Mouse (Mus musculus) liver (tissue): ENCODE results near the gene Glra1.
"Not testable (repeated sequence)": the region's sequence is repeated elsewhere in the genome, so short reads cannot be mapped to it uniquely, and the experiment has no call there.

Source experiments
- DNase-seq: peaks from one replicate; pipeline ENCODE4 v3.0.0-alpha.2; 2020; ENCODE audit warnings: mixed read lengths

Glra1 gene

DNA sequence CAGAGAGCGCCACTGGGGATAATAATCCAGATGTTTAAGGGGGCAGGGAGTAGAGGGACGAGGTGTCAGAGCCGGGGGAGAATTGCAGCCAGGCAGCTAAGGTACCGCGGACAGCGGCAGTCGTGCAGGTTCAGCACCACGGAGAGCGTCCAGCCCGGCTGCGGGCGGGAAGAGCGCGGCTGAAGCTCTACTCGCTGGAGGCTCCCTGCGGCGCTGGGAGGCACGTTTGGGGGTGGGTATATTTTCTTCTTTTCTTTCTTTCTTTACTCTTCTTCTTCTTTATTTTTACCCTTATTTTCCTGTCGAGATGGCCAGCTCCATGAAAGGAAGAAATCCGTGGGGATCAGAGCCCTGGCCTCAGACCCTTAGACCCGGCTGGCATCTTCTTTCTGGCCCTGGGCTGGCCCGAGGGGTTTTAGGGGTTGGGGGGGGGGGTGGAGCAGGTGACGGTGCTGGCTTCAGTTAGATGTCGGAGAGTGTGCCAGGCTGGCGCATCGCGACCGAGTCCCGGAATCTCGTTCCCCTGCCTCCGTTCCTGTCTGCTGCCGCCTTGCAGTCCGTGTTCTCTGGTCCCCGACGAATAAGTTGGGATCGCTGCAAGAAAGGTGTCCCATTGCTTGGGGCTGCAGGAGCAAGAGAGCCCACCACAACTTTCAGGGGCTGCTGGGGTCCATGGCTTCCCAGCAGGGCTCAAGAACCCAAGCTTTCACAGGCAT lies at the start of gene Glra1:
Gene Glra1, minus strand, starts transcription at position 391 of the 716 bp plus-strand sequence.
- DNase-seq: peak; percentile 68

DNA sequence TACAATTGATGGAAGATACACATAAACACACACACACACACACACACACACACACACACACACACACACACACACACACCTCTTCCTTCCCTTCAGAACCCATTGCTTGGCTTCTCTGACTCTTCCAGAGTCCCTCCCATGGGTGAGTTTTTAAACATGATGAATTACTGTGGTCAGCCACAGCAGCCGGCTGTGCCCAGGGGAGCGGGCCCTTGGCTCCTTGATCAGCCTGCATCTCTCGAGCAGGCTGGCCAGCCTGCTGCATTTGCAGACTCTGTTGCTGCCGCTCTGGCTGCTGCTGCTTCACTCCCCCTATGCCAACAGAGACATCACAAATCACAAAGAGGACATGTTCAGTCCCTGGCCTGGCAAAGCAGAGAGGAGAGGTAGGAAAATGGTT lies 29.0 kb upstream of the Glra1 start:
- DNase-seq: no peak

DNA sequence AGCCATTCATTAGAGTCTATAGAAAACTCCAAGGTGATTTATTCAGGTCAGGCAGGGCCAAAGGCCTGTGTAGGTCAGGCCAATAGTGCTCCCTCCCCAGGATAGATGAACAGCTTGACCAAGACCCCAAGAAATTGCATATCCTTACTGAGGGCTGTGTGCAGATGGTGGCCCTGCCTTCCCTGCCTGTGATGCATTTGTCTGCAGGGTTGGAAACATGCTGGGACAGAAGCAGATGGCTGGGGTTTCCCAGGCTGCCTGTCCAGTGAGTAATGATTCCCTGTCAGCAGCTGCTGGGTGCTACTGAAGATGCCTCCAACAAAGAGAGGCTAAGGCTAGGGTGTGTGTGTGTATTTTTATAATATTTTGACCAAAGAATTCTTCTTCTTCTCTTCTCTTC lies 25.9 kb upstream of the Glra1 start:
- DNase-seq: no peak

DNA sequence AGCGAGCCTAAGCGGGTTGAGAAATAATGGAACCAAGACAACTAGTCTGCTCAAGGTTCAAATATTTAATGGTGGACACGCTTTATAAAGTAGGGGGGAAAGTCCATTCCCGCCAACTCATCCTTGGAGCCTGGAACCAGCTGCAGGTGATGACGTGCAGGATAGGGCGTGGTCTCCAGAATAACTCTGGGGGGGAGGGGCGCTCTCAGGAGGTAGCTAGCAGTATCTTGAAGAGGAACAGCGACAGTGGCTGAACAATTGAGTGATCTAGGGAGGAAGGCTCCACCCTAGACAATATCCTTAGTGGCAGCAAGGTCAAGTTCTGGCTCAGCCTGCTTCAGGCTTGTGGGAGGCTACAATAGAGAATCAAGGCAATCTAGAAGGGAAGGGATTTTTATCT lies 6.6 kb upstream of the Glra1 start:
- not testable (repeated sequence) for DNase-seq

DNA sequence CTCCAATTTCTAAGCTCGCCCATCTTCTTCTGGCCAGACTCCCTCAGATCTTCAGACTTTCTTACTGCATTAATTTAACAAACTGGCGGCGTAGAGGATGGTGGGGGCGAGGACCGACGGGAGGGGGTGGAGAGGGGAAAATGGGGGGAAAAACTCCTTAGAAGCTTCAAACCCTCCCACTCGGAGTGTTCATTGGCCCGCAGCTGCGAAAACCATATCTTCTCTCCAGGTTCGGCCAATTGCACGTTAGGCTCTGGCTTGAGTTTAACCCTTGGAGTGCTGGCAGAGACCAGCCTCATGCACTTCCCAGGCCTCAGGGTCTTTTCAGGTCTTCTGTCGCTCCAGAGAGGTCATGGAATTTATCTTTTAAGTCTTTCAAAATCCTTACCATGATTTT lies 524 bp upstream of the Glra1 start:
- no peak for DNase-seq

DNA sequence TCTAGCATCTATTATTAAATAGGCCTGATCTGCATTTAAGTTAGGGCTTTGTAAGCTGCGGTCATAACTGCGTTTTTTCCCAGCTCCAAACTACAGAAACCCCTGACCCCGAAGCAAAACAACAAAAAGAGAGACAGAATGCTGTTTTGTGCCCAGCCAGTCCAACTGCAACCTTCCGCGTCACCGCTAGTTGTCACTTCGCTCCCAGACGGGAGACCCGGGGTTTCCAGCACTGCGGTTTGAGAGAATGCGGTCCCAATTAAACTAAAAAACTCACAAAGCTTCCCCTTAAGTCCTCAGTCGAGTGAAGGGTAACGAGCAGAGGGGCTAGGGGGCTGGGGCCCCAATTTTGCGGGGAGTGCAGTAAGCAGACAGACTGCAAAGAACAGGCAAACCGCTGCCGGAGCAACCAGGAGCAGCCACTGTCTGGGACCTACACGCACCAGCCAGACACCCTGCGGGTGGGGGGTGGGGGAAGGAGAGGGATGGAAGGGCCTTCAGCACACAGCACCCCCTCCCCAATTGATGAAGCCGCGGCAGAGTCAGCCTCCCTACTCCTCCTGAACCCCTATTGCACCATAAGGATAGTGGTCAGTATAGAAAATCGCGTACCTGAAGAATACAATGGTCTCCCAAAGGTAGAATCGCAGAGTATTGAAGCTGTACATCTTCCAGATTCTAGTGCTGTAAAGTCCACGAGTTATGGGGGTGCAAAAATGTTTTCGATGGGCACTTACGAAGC lies 761 bp downstream of the Glra1 start:
- no peak for DNase-seq

DNA sequence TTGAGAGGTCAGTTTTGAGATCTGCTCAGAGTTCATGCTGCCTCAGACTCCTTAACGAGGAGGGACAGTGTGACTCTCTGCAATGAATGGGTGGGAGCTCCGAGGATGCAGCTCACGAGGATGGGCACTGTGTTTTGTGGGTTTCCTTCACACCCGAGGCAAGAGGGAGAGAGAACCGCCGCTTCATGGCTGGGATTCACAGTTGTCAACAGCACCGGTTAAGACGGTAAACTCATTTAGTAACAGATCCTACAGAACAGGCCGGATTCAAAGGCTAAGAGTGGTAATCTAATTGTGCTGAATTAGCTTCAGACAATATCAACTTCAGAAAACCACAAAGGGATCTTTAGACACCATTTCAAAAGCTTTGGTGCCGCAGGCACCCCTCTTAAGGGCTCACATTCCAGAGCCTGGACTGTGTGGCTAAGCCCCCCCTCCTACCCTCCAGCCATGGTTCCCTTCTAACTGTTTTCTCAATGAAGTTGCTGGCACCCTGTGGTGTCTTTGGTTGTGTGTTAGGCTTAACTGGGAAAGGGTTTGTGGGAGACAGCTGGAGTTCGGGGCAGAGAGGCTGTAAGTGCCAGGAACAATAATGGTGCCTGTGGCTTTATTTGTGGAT lies 6.4 kb downstream of the Glra1 start:
- no peak for DNase-seq

DNA sequence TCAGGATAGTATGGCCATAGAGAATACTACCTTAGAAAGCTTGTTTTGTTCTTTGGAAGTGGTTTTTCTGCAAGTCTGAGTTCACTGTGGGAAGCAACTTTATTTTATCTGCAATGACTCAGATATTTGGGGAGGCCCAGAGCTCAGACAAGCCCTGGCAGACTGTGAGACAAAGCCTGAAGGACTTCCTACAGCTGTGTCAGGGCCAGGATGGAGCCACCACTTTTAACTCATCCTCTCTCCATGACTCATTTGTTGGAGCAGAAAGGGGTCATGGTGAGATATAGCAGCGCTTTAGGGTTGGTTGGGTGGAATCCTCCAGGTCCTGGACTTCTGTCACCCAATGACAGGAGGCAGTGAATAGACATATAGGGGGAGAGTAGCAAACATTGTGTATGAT lies 12.3 kb downstream of the Glra1 start:
- DNase-seq: no peak

DNA sequence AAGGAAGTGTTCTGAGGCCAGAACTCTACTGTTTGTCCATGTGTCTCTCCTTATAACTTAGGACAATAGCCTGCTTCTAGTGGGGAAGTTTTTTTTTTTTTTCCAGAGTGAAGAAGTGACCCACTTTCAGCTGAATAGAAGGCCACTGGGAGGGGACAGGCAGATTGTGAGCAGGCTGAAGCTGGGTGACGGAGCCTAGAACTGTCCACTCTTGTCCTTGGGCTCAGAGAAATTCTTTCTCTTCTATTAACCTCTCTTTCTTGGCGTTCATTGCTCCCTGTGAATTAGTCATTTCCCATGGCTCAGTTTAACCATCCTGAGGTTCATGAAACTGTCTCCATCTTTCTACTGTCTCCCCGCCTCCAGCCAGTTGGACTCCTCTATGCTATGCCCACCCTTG lies 13.6 kb downstream of the Glra1 start:
- DNase-seq: no peak

DNA sequence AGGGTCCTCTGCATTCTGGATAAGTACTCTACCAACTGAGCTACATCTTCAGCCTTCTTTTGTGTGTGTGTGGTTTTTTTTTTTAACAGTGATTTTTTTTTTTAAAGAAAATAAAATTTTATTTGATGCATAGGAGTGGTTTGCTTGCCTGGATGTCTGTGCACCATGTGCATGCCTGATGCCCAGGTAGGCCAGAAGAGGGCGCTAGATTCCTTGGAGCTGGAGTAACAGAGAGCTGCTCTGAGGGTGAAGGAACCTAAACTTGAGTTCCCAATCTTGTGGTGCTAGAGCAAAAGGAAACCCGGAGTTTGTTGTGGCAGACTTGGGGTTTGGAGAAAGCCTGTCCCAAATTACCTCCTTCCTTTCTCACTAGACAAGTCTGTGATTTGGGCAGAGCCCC lies 16.8 kb downstream of the Glra1 start:
- DNase-seq: no peak

DNA sequence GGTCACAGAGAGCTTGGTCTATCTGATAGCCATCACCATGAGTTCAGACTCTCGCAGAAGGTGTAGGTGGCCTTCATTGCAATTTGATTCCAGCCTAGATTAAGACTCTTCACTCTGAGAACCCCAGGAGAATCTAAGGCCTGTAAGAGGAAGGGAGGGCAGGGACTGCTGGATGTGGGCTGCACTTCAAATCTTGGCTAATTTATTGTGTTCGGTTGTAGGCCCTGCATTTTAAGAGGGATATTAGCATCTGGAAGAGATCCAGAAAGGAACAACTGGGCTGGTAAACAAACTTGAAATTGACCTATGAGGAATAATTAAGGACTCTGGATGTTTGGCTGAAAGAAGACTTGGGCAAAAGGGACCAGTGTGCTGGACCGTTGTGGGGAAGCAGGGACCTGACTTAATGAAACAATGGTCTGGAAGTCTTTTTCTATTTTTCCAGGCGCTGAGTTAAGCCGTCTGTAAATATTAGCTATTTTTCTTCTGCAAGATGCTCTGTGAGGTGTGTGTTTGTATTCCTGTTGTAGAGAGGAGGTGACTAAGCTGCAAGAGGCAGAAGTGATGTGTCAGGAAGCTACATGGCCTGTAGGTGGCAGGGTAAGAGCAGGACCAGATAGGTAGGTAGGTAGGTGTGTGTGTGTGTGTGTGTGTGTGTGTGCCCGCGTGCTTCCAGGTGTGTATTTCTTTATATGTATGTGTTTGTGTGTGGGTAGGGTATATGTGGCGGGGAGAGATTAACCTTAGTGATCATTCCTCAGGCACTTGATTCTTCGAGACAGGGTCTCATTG lies 18.4 kb downstream of the Glra1 start:
- no peak for DNase-seq

DNA sequence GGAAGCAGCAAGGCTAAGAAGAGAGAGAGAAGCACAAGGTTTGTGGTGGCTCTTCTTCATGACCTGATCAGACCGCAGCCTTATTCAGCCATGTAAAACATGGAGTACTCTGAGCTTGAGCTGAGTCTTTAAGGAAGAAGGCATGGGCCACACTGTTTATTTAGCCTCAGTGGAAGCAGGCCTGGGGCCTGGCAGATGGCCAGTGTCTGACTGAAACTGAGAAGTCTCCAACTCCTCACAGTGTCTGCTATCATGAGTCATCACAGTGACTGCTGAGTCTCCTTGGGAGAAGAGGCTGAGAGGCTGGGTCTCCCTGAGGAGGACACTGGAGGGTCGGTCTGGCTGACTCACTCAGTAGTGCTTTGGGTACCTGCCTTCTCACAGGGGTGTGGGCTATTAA lies 33.6 kb downstream of the Glra1 start:
- DNase-seq: no peak

DNA sequence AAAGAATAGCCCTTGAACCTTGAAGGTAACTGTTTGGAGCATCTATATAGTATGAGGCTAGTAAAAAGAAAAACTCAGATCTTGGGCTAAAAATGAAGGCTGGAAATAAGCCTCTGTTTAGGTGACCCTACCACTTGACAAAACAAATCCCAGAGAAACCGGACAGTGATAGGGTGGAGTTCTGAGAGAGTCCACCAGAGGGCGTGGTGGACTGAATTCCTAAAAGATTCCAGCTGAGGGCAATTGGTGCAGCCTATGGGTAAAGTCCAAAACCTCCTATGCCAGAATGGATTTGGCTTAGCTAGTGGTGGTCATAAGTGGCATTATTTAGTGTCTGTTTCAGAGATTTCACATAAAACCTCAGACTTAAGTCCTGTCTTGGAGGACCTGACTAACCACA lies 36.9 kb downstream of the Glra1 start:
- peak; percentile 10 for DNase-seq

DNA sequence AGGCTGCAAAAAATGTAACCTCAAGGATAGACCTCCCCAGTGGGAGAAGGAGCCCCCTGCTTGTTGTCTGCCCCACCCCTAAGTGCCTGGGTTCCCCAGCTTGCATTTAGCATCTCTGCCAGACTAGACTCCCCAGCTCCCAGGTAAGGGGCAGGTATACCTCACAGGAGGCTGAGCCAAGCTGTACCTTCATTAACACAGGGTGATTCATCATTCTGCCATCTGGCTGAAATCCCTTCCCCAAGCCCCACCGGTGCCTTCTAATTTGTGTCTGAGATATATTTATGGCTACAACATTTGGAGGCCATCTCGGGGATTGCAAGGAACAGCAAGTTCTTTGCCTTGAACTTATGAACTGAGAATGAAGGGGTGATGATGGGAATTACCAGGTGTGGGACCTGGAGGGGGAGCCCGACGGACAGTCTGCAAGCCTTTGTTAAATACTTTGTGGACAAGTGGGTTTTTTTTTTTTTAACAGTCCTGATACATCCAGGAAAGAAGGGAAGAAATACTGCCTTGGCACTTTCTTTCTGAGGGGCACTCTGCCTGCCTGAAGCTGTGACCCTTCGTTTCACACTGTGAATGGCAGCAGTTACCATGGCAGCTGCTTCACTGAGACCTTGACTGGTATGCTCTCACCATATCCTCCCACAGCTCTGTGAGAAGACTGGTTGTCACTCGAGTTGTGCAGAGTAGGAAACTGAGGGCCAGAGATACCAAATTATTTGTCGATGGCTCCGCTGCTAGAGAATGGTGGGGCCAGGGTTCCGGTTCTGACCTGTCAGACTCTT lies 41.5 kb downstream of the Glra1 start:
- DNase-seq: no peak

DNA sequence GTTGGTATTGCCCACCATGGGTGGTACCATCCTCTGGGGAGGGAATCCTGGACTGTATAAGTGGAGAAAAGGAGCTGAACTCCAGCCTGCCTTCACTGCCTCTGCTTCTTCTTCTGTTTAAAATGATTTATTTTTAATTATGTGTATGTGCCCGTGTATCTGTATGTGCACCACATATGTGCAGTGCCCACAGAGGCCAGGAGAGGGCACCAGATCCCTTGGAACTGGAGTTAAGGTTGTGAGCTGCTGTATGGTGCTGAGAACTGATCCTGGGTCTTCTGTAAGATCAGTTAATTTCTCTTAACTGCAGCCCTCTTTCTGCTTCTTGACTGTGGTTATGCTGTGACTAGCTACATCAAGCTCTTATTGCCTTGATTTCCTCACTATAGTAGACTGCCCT lies 62.3 kb downstream of the Glra1 start:
- no peak for DNase-seq

DNA sequence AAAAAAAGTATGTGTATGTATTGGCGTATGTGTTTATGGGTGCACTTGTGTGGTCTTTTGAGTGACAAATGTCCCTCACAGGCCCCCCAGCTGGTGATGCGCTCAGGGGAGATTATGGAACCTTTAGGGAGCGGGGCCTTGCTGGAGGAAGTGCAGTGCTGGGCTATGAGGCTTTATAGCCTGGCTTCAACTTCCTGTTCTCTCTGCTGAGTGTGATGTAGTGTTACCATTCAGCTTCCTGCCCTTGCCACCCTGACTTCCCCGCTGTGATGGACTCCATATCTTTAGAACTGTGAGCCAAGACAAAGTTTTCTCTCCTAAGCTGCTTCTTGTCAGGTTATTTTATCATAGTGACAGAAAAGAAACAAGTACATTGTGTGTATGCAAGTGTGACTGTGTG lies 65.3 kb downstream of the Glra1 start:
- DNase-seq: no peak

DNA sequence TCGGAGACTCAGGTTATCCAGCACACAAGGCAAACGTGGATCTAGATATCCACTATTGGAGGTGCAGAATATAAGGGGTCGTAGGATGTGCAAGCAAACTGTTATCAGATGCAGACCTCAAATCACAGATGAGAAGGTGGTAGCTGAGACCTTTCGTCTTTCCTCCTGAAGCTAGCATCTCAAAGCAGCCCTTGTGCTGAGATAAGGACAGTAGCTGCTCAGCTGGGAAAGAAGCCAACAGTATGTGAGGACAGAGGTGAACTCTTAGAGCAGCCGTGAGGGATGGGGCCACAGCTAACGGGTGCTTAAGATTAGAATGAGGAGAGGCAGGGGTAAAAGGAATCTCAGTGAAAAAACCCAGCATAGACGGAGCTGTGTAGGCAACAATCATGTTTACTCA lies 65.9 kb downstream of the Glra1 start:
- DNase-seq: no peak

DNA sequence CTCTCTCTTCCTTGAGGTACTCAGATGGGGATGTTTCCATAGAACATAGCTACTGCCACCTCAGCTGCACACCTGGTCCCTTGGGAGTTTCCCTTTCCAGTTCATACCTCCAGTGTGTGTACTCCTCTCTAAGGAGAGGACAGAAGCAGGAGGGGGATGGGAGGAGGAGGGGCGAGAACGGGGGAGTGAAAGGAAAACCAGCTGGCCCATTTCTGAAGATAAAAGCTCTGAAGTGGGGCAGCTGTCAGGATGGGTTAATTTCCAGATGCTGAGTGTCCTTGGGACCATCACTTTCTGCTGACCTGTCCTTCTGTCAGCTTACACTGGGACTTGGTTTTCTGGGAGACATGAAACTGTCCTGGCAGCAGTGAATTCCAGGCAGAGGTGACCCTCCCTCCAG lies 73.2 kb downstream of the Glra1 start:
- DNase-seq: no peak

DNA sequence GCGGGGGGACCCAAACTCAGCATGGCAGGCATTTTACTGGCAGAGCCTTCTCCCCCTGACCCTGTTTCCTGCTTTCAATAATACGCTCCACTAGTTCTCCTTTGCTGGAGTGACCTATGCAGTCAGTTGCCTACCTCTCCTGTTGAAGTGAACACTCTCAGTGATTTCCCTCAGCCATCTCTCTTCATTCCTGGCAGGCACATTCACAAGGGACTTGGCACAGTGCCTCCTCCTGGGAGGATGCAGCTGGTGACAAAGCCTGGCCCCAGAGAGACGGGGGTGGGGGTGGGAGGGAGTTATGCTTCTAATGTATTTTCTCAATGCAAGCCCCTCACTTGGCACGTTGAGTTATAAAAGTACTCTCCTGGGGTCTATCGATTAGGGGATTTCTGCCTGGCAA lies 74.6 kb downstream of the Glra1 start:
- no peak for DNase-seq

DNA sequence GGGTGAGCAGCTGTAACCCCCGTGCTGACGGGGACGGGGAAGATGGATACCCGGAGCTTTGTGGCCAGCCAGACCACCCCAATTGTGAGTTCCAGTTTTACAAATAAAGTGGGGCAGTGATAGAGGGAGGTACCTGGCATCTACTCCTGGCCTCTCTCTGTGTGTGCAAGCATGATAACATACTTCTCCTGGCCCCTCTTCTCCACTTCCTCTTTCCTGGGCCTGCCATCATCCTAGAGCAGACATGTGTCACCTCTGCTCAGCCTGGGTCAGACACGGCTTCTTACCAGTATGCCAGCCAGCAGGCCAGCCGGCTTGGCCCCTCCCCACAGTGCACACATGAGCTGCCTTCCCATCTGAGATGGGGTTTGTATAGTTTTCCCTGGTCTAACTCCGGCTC lies 77.3 kb downstream of the Glra1 start:
- no peak for DNase-seq

DNA sequence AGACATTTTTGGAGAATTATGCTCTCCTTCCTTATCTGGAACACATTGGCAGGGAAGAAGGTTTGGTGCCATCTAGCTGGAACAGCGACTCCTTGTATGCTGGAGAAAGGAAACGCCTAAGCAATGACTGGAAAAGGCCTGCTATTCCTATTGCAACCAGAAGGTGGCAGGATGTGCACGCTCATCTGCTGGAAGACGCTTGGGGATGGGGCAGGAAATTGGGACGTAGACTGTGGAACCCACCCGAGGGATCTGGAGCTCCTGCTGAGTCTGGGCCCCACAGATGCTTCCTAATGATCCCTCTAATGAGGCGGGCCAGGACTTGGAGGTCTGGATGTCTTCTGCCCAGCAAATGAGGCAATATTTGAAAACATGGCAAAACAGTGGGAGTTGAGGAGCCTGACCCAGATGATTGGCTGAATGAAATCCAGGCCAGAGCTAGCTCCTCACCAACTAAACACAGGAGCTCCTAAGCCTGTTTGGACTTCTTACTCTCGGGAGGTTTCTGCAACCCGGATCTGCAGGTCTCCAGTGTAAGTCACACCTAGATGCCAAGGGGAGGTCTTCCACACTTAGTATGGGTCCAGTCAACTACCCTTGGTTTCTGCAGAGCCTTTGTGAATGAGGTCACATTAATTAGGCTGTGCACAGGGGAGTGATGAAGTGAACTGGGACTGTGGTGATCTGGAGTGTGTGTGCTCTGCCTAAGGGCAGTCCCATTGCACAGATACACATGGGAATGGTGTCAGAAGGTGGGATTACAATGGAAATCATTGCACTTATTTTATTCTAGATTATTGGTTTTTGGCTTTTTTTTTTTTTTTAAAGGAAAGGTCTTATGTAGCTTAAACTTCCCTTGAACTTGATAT lies 89.0 kb downstream of the Glra1 start:
- DNase-seq: peak; percentile 61

DNA sequence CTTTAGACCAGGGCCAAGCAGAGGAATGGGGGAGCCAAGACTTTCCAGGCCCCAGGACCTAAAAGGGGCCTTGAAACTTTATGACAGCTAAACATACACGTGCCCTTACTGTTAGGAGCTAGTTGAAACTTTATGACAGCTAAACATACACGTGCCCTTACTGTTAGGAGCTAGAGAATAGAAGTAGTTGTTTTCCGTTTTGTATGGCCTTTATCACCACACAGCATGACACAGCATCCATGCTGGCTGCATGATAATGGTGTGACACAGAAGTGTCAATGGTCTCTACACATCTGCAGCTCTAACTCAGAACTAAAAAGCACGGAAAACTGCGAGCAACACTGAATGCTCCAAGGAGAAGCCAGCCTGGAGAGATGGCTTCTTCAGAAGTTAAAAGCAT lies 90.3 kb downstream of the Glra1 start:
- DNase-seq: no peak
